Mouse (Mus musculus) heart, postnatal 0 days (tissue): ENCODE measurements around the gene Farsb.

Experiments
- CTCF ChIP-seq: IDR thresholded peaks from 2 replicates; pipeline ENCODE4 v1.5.1; 2016; ENCODE audit warnings: antibody characterized with exemption, control low read depth, low read depth
- EP300 ChIP-seq: IDR thresholded peaks from 2 replicates; pipeline ENCODE4 v1.6.1; 2016; ENCODE audit warnings: antibody characterized with exemption, low read depth

DNA sequence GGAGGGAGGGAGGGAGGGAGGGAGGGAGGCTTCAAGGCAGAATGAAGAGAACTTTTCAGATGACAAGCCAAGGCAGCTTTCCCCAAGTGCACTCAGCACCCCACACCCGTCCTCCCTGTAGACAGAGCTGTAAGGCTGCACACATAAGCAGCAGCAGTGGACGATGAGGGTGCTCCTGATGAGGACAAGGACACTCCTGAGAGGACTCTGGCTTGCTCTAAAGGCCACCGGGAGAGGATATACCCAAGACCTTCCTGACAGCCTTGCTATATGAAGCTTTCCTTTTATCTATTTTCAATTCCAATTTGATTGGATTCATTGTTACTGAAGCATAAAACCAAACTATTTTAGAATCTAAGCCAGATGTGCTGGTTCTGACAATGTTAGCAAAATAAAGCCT lies 61.9 kb downstream of the Farsb start:
- TF ChIP-seq CTCF (no peak), EP300 (no peak)
